Mouse (Mus musculus): ENCODE measurements around the gene Mier1. TPM values are rescaled to one million over a fixed set of nuclear protein-coding genes. Genes with fewer than 3 reads are reported as not detected.

The Mier1 gene
- polyA plus RNA-seq, 1 experiment from 2014 or later = 37.9 TPM

- no peak overlapping the region for H3K4me3 ChIP-seq (ENCODE audit: low read depth, low read length)
- no peak overlapping the region for H3K27ac ChIP-seq (ENCODE audit: low read depth)
- H3K36me3 ChIP-seq (ENCODE audit: insufficient read depth) = no peaks in the 10 kb centered on the region
- WGBS = 85% methylated on average over 5 of the region's 5 CpGs
- H3K9me3 ChIP-seq (ENCODE audit: low read depth, low read length) = no peaks in the 10 kb centered on the region
- no peak overlapping the region for H3K9ac ChIP-seq
- ATAC-seq (ENCODE audit: insufficient read depth) (no peak), DNase-seq (no peak)
- H3K27me3 ChIP-seq (ENCODE audit: insufficient read depth, low read length) = no peaks in the 10 kb centered on the region
- H3K4me2 ChIP-seq = no peak overlapping the region
- TF ChIP-seq CTCF (IDR thresholded peaks at IDR 0.05; ENCODE audit: low read depth) = no peak
- H3K4me1 ChIP-seq (ENCODE audit: insufficient read depth) = no peaks in the 10 kb centered on the region
These were observed 15.7 kb upstream of the Mier1 start for GRCm38 (mm10) chr4:103098532-103098931.

- Histone ChIP-seq H3K36me3 (ENCODE audit: insufficient read depth) (peaks cover 12% of the 10 kb centered on the region), H3K27me3 (ENCODE audit: insufficient read depth, low read length) (no peaks in the 10 kb centered on the region), H3K4me1 (ENCODE audit: insufficient read depth) (no peaks in the 10 kb centered on the region), H3K4me2 (peak overlapping the region; percentile 76), H3K4me3 (ENCODE audit: low read depth, low read length) (peak overlapping the region; percentile 80), H3K9me3 (ENCODE audit: low read depth, low read length) (no peaks in the 10 kb centered on the region), H3K9ac (no peak overlapping the region; the same call in 1 of the 2 replicates), H3K27ac (ENCODE audit: low read depth) (no peak overlapping the region)
- TF ChIP-seq CTCF (IDR thresholded peaks at IDR 0.05; ENCODE audit: low read depth) = no peak
- WGBS = 52% methylated on average over 7 of the region's 7 CpGs
- DNase-seq (peak; percentile 57), ATAC-seq (ENCODE audit: insufficient read depth) (no peak)
These were observed 1.5 kb upstream of the Mier1 start for GRCm38 (mm10) chr4:103112651-103113050.

- Histone ChIP-seq H3K9ac (peak overlapping the region; percentile 66), H3K9me3 (ENCODE audit: low read depth, low read length) (no peaks in the 10 kb centered on the region), H3K27me3 (ENCODE audit: insufficient read depth, low read length) (no peaks in the 10 kb centered on the region), H3K27ac (ENCODE audit: low read depth) (peak overlapping the region; percentile 99; the same call in 1 of the 2 replicates), H3K36me3 (ENCODE audit: insufficient read depth) (peaks cover 12% of the 10 kb centered on the region), H3K4me3 (ENCODE audit: low read depth, low read length) (peak overlapping the region; percentile 80), H3K4me2 (peak overlapping the region; percentile 76), H3K4me1 (ENCODE audit: insufficient read depth) (no peaks in the 10 kb centered on the region)
- 6% methylated on average over 11 of the region's 11 CpGs for WGBS
- no peak for ATAC-seq (ENCODE audit: insufficient read depth)
- TF ChIP-seq CTCF (IDR thresholded peaks at IDR 0.05; ENCODE audit: low read depth) = no peak
- peak; percentile 31 for DNase-seq
These were observed 788 bp upstream of the Mier1 start for GRCm38 (mm10) chr4:103113402-103113801.

GRCm38 (mm10) chr4:103118888-103119228 lies 4.7 kb downstream of the Mier1 start:
- DNase-seq = no peak
- TF ChIP-seq CTCF (IDR thresholded peaks at IDR 0.05; ENCODE audit: low read depth) = no peak
- H3K27ac ChIP-seq (ENCODE audit: low read depth) = peak overlapping the region; percentile 98
- no peaks in the 10 kb centered on the region for H3K9me3 ChIP-seq (ENCODE audit: low read depth, low read length)
- ATAC-seq (ENCODE audit: insufficient read depth) = no peak
- H3K4me1 ChIP-seq (ENCODE audit: insufficient read depth) = 0 out of 2 replicates have a peak, but pooled peaks cover 5% of the 10 kb centered on the region
- H3K36me3 ChIP-seq (ENCODE audit: insufficient read depth) = peaks cover 9% of the 10 kb centered on the region
- peak overlapping the region; percentile 94 for H3K9ac ChIP-seq
- WGBS = under 1% methylated on average over 14 of the region's 15 CpGs
- H3K27me3 ChIP-seq (ENCODE audit: insufficient read depth, low read length) = no peaks in the 10 kb centered on the region
- peak overlapping the region; percentile 87 for H3K4me3 ChIP-seq (ENCODE audit: low read depth, low read length)
- peak overlapping the region; percentile 74 for H3K4me2 ChIP-seq

- H3K4me2 ChIP-seq = peak overlapping the region; percentile 74
- peak; percentile 75 for ATAC-seq (ENCODE audit: insufficient read depth)
- H3K4me1 ChIP-seq (ENCODE audit: insufficient read depth) = 0 out of 2 replicates have a peak, but pooled peaks cover 5% of the 10 kb centered on the region
- no peak for TF ChIP-seq CTCF (IDR thresholded peaks at IDR 0.05; ENCODE audit: low read depth)
- H3K4me3 ChIP-seq (ENCODE audit: low read depth, low read length) = peak overlapping the region; percentile 87
- 0% methylated on average over 97 of the region's 111 CpGs for WGBS
- peak overlapping the region; percentile 94 for H3K9ac ChIP-seq
- no peaks in the 10 kb centered on the region for H3K9me3 ChIP-seq (ENCODE audit: low read depth, low read length)
- peak overlapping the region; percentile 98 for H3K27ac ChIP-seq (ENCODE audit: low read depth)
- DNase-seq = peak; percentile 90
- H3K27me3 ChIP-seq (ENCODE audit: insufficient read depth, low read length) = no peaks in the 10 kb centered on the region
- H3K36me3 ChIP-seq (ENCODE audit: insufficient read depth) = peaks cover 9% of the 10 kb centered on the region
These were observed 5.2 kb downstream of the Mier1 start for GRCm38 (mm10) chr4:103119229-103120027.

- no peak for TF ChIP-seq CTCF (IDR thresholded peaks at IDR 0.05; ENCODE audit: low read depth)
- 6% methylated on average over 4 of the region's 4 CpGs for WGBS
- H3K9me3 ChIP-seq (ENCODE audit: low read depth, low read length) = no peaks in the 10 kb centered on the region
- peak overlapping the region; percentile 74 for H3K4me2 ChIP-seq
- no peaks in the 10 kb centered on the region for H3K27me3 ChIP-seq (ENCODE audit: insufficient read depth, low read length)
- DNase-seq (peak; percentile 41), ATAC-seq (ENCODE audit: insufficient read depth) (no peak)
- H3K4me1 ChIP-seq (ENCODE audit: insufficient read depth) = 0 out of 2 replicates have a peak, but pooled peaks cover 5% of the 10 kb centered on the region
- peaks cover 9% of the 10 kb centered on the region for H3K36me3 ChIP-seq (ENCODE audit: insufficient read depth)
- peak overlapping the region; percentile 94 for H3K9ac ChIP-seq
- peak overlapping the region; percentile 87 for H3K4me3 ChIP-seq (ENCODE audit: low read depth, low read length)
- H3K27ac ChIP-seq (ENCODE audit: low read depth) = peak overlapping the region; percentile 98
These were observed 5.8 kb downstream of the Mier1 start for GRCm38 (mm10) chr4:103120028-103120384.

GRCm38 (mm10) chr4:103120395-103120794 lies 6.2 kb downstream of the Mier1 start:
- WGBS = 21% methylated on average over 3 of the region's 3 CpGs
- no peaks in the 10 kb centered on the region for H3K27me3 ChIP-seq (ENCODE audit: insufficient read depth, low read length)
- 0 out of 2 replicates have a peak, but pooled peaks cover 5% of the 10 kb centered on the region for H3K4me1 ChIP-seq (ENCODE audit: insufficient read depth)
- DNase-seq (no peak), ATAC-seq (ENCODE audit: insufficient read depth) (no peak)
- H3K9ac ChIP-seq = peak overlapping the region; percentile 94
- H3K9me3 ChIP-seq (ENCODE audit: low read depth, low read length) = no peaks in the 10 kb centered on the region
- no peak overlapping the region for H3K27ac ChIP-seq (ENCODE audit: low read depth)
- H3K4me3 ChIP-seq (ENCODE audit: low read depth, low read length) = peak overlapping the region; percentile 87
- H3K36me3 ChIP-seq (ENCODE audit: insufficient read depth) = peaks cover 9% of the 10 kb centered on the region
- TF ChIP-seq CTCF (IDR thresholded peaks at IDR 0.05; ENCODE audit: low read depth) = no peak
- peak overlapping the region; percentile 74 for H3K4me2 ChIP-seq

Data from lung, embryonic 14.5 days (tissue).